Mouse (Mus musculus): ENCODE measurements at regions not wholly inside any gene's neighbourhood (a gene's known extent, or its start where the extent isn't known, plus 50 kb on each side); places are given as distances from the start of the nearest gene placed in this dataset.

GRCm38 (mm10) chr6:112223325-112223724 lies 50.2 kb upstream of the Lmcd1 start:
- H3K27ac ChIP-seq (replicated peaks), result no peak overlapping the region
- H3K36me3 ChIP-seq (replicated peaks), result no peaks in the 10 kb centered on the region
- no peak overlapping the region for H3K4me3 ChIP-seq
- DNase-seq (ENCODE audit: low spot score), result no peak
- H3K9me3 ChIP-seq, result no peaks in the 10 kb centered on the region
- no peaks in the 10 kb centered on the region for H3K4me1 ChIP-seq
- no peaks in the 10 kb centered on the region for H3K27me3 ChIP-seq (replicated peaks; ENCODE audit: low read depth, poor library complexity, severe bottlenecking)
- WGBS, result 81% methylated on average over 7 of the region's 7 CpGs

All from embryonic facial prominence, embryonic 10.5 days (tissue).